Mouse (Mus musculus): Measurements from ENCODE around the gene Gm6614.
A peak's percentile ranks its signal among the peaks of the same experiment; 100 is the strongest.
"Not testable (repeated sequence)": the region's sequence is repeated elsewhere in the genome, so short reads cannot be mapped to it uniquely, and the experiment has no call there.

Gm6614 gene

DNA sequence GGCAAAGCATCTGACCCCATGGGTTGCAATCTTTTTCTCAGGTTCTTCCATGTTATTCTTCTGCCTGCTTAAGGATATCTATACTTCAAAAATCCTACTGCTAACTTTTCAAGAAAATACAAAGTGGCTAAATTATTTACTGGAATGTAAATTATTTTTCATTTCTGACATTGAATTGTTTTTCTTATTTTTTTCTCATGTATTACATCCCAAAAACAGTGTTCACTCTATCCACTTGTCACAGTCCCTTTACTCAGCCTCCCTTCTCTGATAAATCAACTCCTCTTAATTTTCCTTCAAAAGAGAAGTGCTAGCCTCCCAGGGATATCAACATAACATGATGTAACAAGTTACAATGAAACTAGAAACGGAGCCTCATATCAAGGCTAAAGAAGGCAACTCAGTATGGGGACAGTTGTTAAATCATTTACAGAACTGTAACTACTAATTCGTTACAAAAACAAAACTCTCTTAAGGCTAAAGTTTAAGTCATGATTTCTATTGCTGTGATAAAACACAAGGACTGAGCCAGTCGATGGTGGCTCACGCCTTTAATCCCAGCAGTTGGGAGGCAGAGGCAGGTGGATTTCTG, at the start of gene Gm6614:
Gene Gm6614, minus strand, starts transcription at position 51 of the 592 bp plus-strand sequence.
- DNase-seq (ENCODE audit: low read depth, low spot score): no peak

DNA sequence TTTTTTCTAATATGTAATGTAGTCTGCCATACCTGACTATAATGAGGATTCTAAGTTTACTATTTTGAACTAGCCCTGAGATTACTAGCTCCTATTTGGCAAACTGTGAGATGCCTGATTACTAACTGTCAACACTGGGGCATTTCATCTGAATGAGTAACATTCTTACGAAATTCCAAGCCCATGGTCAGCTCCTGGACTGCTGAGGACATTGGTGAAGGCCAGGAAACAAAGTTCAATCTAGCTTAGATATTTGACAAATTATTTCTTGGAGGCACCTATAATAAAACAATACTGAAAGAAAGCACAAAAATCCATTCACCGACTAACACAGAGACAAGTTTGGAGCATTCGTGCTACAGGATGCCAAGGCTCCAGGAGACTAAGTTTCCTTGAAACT, 47.1 kb upstream of the Gm6614 start:
- not testable (repeated sequence) for DNase-seq (ENCODE audit: low read depth, low spot score)

DNA sequence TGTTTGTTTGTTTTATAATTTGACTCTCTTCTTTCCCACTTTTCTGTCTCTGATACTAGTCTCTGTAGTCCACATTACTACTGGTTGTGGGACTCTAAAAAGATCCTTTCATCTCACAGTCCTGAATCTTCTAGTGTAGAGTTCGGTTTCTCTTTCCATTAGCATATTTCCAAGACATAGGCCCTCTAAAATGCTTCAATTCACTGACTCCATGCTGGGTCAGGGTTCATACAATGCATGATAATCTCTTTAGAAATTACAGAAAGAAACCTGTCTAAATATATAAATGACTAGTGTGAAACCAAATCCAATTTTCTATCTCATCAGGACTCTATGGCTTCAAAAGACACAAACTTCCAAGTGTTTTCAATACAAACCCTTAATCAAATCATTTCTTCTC, 36.5 kb upstream of the Gm6614 start:
- DNase-seq (ENCODE audit: low read depth, low spot score): no peak

DNA sequence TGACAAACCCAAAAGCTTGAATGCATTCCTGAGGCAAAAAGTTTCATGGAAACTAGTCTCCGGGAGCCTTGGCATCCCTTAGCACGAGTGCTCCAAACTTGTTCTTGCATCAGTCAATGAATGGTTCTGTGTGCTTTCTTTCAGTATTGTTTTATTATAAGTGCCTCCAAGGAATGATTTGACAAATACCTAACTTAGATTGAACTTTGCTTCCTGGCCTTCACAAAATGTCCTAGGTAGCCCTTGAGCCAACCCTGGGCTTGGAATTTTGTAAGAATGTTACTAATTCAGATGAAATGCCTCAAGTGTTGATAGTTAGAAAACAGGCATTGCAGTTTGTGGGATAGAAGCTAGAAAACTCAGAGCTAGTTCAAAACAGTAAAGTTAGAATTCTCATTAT, 34.5 kb upstream of the Gm6614 start:
- DNase-seq (ENCODE audit: low read depth, low spot score): no peak

DNA sequence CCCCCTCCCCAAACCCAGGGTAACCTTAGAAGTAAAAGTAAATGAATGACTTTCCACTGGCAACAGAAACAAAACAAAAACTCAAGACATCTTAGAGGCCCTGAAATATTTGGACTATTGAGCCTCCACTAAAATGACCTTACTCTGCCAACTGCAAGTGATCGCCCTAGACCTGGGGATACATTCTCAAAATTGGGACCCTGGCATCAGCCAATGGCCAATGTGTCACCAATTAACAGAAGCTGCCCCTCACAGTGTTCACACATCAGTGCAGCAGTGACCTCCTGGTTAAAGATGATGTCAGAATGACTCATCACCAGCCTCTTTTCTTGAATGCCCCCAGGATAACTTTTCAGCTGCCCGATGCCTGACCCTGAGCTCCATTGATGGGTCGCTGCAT, 30.7 kb upstream of the Gm6614 start:
- peak; percentile 44 for DNase-seq (ENCODE audit: low read depth, low spot score)

DNA sequence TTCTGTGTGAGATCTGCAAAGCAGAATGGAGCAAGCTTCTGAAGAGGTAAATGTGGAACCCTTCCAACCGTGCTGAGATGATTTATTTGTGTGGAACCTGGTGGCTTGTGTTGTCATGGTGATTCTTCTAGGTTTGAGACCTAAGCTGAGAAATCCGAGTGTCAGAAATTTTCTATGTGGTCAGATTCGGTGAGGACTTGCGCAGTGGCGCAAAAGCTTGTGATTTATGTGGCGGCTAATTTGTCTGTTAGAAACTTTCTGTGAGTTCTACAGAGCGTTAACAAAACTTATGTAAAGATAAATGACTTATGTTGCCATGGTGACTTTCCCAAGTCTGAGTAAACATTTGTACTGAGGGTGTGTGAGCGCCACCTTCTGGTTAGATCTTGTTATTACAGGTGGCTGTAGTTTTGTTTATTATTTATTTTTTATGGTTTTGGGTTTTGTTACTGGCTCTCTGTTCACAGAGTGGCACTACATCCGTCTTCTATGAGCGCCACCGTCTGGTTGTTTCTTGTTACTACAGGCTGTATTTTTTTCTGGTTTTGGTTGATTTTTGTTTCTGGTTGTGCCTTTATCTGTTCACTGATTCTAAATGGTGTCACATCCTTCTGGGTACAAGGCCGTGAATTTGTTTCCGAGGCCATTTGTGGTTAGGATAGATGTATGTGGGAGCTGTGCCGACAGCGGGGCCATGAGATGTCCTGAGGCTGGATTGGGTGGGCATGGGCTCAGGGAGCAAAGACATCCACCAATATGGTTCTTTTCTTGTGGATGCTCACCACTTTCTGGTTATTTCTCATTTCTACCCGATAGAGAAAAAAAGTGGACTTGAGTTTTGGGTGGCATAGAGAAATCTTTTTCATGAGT, 29.3 kb upstream of the Gm6614 start:
- peak; percentile 69 for DNase-seq (ENCODE audit: low read depth, low spot score)

DNA sequence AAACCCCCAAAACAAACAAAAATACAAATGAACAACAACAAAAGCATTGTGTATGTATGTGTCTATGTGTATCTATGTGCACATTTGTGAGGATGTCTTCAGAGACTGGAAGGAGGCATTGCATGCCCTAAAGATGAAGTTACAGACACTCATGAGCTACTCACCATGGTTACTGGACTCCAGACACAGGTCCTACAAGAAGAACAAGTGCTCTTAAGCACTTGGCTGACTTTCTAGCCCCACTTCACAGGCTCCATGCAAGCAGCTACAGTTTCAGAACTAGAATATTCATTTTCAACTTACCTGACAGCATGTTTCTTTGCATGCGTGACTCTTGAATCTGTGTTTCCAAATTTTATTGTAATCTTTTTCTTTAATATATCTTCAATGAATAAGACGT, 24.6 kb upstream of the Gm6614 start:
- DNase-seq (ENCODE audit: low read depth, low spot score): no peak

DNA sequence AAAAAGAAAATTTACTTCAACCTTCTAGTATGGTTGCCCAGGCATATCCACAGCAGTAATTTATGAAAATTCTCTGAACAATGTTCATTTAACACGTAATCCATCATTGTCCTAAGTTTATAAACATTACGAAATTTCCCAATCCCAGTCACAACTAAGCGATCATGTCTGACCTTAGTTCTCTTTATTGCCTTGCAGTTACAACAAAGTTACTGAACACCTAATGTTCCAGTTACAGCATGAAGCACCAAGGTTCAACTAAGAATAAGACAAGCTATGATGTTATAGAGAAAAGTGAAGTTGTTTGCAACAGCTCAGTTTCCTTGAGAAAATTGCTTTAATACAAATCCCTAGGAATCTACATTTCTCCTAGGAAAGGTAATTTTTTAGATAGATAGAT, 10.5 kb upstream of the Gm6614 start:
- no peak for DNase-seq (ENCODE audit: low read depth, low spot score)

DNA sequence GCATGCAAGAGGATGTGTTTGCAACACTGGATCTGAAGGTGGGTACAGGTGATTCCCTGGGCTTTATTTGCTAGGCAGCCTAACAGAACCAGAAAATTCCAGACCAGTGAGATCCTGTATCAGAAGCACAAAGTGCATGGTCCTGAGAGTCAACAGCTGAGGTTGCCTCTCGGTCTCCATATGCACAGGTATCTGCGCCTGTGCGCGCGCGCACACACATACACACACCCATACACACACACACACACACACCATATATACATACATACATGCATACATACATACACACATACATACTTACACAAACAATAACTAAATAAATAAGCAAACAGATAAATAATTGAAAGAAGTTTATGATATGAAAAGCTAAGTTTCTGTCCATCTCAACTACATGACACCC, 24.4 kb downstream of the Gm6614 start:
- DNase-seq (ENCODE audit: low read depth, low spot score): no peak

DNA sequence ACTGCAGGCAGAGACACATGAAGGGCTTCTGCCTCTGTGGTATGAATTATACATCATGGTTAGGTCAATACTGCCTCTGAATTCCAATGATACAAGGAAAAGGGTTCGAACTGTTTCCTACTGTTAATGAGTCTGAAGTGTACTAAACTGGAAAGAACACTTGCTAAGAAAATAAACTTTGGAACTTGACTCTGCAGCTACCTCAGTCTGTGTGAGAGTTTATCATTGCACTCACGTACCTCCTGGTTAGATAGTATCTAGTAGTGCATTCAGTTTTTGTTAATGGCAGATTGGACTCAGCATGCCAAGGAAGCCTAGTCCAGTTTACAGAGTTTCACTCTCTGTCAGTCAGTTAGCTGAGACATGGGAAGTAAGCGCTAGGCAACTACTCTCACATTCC, 26.6 kb downstream of the Gm6614 start:
- DNase-seq (ENCODE audit: low read depth, low spot score): no peak

DNA sequence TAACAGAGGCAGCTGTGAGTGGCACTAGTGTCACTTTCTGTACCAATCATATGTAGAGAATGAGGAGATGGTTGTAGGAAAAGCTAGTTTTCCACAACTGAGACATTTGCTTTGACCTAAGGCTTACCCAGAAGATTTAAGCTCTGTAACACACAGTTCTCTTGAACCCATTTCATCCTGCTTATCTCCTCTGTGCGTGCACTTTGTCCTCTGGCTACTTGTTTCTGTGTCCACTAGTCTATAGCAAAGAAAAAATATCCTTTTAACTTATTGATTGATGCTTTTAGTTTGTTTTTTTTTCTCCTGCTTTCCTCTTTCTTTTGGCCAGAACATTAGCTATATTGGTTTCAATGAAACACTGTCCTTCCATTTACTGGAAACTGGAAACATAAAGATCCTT, 48.8 kb downstream of the Gm6614 start:
- DNase-seq (ENCODE audit: low read depth, low spot score): no peak

DNA sequence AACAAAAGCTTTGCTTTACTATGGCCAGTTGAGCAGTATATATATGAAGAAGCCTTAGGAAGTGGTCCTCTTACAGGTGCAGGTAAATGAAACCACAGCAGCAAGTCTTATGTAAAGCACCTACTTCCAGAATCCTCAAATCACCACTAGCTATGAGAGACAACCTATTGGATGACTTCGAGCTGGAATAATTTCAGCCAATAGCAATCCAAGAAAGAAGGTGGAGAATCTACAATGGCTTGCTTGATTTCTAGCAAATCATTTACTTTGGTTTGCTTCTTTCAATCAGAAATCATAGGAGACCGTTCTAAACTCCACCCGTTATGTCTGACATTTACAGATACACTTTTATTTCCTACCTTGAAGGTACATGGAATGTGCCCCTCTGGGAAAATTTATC, 49.4 kb downstream of the Gm6614 start:
- DNase-seq (ENCODE audit: low read depth, low spot score): no peak

DNA sequence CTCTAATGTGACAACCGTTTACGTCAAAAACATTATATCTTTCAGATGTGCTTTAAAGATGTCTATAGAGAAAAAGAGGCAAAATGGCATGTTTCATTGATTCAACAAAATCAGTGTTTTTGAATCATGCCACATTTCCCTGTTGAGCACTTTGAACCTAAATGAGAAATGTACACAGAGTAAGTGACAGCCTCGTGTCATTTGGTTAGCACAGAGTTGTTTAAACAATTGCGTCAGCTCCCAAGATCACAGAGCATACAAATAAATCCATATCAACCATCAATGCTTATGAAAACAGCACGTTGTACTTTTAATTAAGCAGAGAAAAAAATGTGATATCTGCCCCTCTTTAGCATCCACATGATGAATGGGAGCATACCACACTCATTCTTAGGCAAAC, 50.7 kb downstream of the Gm6614 start:
- no peak for DNase-seq (ENCODE audit: low read depth, low spot score)

DNA sequence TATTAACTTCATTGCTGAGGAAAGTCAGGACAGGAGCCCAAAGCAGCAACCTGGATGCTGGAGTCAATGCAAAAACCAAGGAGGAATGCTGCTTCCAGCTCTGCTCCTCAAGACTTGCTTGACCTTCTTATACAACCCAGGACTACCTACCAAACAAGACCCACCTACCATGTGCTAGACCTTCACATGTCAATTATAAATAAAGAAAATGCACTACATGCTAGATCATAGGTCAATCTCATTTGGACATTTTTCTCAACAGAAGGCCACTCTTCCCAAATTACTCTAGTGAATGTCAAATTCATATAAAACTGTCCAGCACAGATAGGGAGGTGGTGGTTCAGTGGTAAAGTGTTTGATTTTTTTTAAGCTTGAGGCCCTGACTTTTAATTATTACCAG, 64.4 kb downstream of the Gm6614 start, which contains the start of gene Slco1a1:
Gene Slco1a1, minus strand, starts transcription at position 101 of the 400 bp plus-strand sequence.
- DNase-seq (ENCODE audit: low read depth, low spot score): no peak

DNA sequence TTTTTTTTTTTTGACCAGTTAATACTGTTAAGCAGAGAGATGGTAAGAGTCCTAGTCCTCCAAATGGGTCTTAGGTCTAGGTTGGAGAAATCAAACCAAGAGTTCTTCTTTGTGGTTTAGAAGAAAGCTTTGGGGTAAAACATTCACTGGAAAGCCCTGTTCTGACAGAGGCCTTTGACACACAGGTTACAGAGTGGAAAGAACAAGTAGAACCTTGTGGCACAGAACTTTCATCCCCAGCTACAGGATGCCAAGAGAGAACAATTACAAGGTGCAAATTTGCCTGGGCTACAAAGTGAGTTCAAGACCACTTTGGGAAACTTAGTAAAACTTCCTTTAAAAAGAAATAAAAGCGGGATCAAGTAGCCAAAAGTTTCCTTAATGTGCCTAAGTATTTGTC, 70.8 kb downstream of the Gm6614 start:
- DNase-seq (ENCODE audit: low read depth, low spot score): no peak

Data from 3T3-L1 (cell line).